Mouse (Mus musculus): Measurements from ENCODE around the gene Gm20696. TPM values are rescaled to one million over a fixed set of nuclear protein-coding genes. Genes with fewer than 3 reads are reported as not detected.
A peak's percentile ranks its signal among the peaks of the same experiment; 100 is the strongest.

The Gm20696 gene
- polyA plus RNA-seq (2015; fragmentation: Nextera tagmentation; extraction: Ambion mirVana): 2.7 and 3.0 TPM in 2 replicates

DNA sequence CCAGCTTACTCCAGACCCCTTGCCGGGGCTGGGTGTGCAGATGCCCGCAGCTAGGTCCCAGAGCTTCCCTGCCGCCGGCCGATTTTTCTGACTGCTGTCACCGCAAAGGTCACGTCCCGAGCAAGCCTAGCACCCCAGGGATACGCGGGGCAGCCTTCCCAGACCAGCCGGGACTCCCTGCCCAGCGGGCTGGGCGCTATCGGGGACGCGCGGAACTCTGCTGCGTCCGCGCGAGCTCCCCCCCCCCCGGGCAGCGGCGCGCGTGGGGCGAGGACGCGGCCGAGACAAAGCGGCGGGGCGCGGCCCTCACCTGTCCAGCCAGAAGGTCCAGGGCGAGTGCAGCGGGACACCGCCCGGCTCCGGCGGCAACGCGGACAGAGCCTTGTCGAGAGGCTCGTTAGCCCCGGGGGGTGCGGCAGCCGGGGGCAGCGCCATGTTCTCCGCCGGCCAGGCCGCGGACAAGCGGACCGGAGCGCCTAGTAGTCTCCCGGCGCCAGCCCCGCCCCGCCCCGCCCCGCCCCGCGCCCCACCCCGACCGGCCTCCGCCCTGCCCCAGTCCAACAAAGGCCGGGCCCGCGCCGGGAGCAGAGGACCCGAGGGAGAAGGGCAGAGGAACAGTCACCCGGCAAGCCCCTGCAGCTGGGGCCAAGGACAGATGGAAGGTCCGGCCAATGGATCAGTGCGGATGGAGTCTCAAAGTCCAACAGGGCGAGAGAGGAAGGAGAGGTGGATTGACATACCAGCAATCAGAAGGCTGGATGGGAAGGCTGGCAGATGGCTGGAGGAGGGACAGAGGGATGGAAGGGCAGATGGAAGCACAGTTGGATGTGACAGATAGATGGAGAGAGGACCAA lies at the start of gene Gm20696, which contains the start of gene Eif4e3:
TSS of gene Gm20696 (minus strand) at position 480 of the 854 bp plus-strand sequence.
TSS of gene Eif4e3 (minus strand) at position 454 of the 854 bp plus-strand sequence.
- H3K4me3 ChIP-seq: peak within 1 kb of the TSS; percentile 75
- under 1% methylated on average over 75 of the region's 75 CpGs for WGBS
- no peaks in the 10 kb centered on the region for H3K9me3 ChIP-seq
- peak within 1 kb of the TSS; percentile 78 for H3K27ac ChIP-seq (replicated peaks)
- peaks cover 65% of the 10 kb centered on the region for H3K4me1 ChIP-seq (replicated peaks)
- peak within 1 kb of the TSS; percentile 95 for H3K4me2 ChIP-seq
- H3K9ac ChIP-seq: peak within 1 kb of the TSS; percentile 86
- H3K27me3 ChIP-seq: peaks cover 39% of the 10 kb centered on the region
- H3K36me3 ChIP-seq: no peaks in the 10 kb centered on the region
- peak; percentile 22; the same call in 1 of the 2 replicates for ATAC-seq (ENCODE audit: low read depth)

DNA sequence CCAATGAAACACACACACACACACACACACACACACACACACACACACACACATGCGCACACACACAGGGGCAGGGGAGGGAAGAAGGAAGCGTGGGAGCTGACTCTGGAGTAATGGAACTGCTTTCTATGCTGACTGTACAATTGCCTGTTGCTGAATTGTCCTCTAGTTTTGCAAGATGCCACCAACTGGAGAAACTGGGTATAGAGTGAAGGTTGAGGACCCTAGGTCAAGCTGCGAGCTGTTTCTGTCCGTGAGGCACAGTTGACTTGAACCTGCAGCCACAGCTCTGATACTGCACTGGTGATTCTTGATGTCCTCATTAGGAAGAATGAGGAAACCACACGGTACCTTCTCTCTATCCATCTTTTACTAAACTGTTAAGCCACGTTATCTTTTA lies 49.3 kb upstream of the Gm20696 start:
- H3K4me3 ChIP-seq: no peak overlapping the region
- no peak for ATAC-seq (ENCODE audit: low read depth)
- peaks cover 21% of the 10 kb centered on the region for H3K27me3 ChIP-seq
- no peak overlapping the region for H3K4me2 ChIP-seq
- no peaks in the 10 kb centered on the region for H3K36me3 ChIP-seq
- 69% methylated on average over 5 of the region's 6 CpGs for WGBS
- no peaks in the 10 kb centered on the region for H3K9me3 ChIP-seq
- no peak overlapping the region for H3K9ac ChIP-seq
- H3K4me1 ChIP-seq (replicated peaks): no peaks in the 10 kb centered on the region
- no peak overlapping the region for H3K27ac ChIP-seq (replicated peaks)

DNA sequence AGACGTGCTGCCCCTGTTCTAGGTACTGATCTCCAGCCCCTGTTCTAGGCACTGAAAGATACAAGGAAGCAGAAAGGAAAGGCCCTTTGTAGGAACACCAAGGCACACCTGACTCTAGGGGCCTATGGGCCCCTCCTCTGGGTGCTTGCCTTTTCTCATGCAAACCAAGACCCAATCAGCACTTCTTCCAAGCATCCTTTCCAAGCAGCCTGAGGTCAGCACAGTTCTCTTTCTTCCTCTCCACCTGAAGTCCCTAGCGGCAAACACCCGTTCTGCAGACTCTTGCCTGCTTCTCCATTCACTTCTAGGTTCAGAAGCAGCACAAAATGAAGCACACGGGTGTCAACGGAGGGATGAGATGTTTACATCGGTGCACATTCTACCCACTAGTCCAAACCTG lies 48.6 kb upstream of the Gm20696 start:
- peaks cover 23% of the 10 kb centered on the region for H3K27me3 ChIP-seq
- H3K9ac ChIP-seq: no peak overlapping the region
- no peak overlapping the region for H3K4me2 ChIP-seq
- H3K4me1 ChIP-seq (replicated peaks): no peaks in the 10 kb centered on the region
- ATAC-seq (ENCODE audit: low read depth): no peak
- no peaks in the 10 kb centered on the region for H3K36me3 ChIP-seq
- H3K9me3 ChIP-seq: no peaks in the 10 kb centered on the region
- H3K27ac ChIP-seq (replicated peaks): no peak overlapping the region
- WGBS: 71% methylated on average over 6 of the region's 6 CpGs
- no peak overlapping the region for H3K4me3 ChIP-seq

DNA sequence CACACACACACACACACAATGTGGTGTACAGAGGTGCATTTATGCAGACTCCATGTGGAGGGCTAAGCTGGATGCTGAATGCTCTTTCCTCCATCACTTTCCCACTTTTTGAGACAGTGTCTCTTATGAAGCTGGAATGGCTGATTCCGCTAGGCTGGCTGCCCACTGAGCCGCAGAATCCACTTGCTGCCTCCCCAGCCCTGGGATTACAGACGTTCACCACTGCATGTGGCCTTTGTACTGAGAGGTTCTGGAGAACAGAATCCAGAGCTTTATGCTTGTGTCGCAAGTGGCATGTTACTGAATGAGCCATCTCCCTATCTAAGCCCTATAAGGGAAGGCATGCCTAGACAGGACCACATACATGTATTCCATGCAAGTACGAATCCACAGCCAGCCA lies 46.7 kb upstream of the Gm20696 start:
- Histone ChIP-seq H3K36me3 (no peaks in the 10 kb centered on the region), H3K27me3 (peaks cover 29% of the 10 kb centered on the region), H3K9ac (no peak overlapping the region), H3K4me1 (replicated peaks) (no peaks in the 10 kb centered on the region), H3K27ac (replicated peaks) (no peak overlapping the region), H3K4me2 (no peak overlapping the region), H3K4me3 (no peak overlapping the region), H3K9me3 (no peaks in the 10 kb centered on the region)
- no peak for ATAC-seq (ENCODE audit: low read depth)
- 81% methylated on average over 5 of the region's 5 CpGs for WGBS

DNA sequence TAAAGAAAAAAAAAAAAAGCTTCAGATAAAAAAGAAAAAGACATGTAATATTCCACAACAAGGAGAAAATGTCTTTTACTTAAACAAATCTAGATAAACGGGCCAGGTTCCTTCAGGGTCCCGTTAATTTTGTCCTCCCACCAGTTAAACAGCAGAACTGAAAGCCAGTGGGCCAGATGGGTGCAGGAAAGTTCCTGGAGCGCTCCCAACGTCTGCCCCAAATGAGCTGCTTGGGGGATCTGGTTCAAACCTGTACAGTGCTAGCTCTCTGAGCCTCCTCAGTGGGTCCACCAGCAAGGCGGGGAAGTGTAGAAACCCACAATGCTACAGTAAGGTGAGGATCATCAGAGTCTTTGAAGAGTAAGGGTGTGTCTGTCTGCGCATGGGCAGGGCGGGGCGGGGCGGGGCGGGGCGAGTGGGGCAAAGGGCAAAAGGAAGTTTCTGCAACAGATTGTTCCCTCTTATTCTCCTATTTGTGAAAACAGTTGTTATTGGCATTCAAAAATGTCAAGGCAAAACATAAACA lies 45.0 kb upstream of the Gm20696 start:
- H3K4me1 ChIP-seq (replicated peaks): no peaks in the 10 kb centered on the region
- H3K9me3 ChIP-seq: no peaks in the 10 kb centered on the region
- H3K4me2 ChIP-seq: no peak overlapping the region
- H3K36me3 ChIP-seq: no peaks in the 10 kb centered on the region
- no peak overlapping the region for H3K4me3 ChIP-seq
- peaks cover 32% of the 10 kb centered on the region for H3K27me3 ChIP-seq
- ATAC-seq (ENCODE audit: low read depth): no peak
- H3K27ac ChIP-seq (replicated peaks): no peak overlapping the region
- 71% methylated on average over 11 of the region's 11 CpGs for WGBS
- H3K9ac ChIP-seq: no peak overlapping the region

DNA sequence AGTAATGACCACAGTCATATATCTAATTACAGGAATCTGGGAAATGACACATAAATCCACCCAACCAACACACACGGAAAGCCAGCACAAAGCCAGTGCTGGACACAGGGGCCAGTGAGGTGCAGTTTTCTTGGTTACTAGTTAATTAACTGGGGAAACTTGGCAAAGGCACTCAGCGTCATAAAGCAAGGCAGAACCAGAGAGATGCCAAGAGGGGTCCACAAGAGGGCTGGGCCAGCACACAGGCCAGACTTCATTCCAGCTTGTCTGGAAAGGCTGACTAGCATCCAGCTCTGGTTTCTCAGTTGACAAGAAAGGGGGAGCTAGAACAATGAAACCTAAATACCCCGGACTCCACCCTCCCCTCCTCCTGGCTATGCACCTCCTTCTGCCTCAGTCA lies 33.9 kb upstream of the Gm20696 start:
- 49% methylated on average over 3 of the region's 3 CpGs for WGBS
- Histone ChIP-seq H3K4me1 (replicated peaks) (0 out of 2 replicates have a peak, but pooled peaks cover 5% of the 10 kb centered on the region), H3K9me3 (no peaks in the 10 kb centered on the region), H3K27ac (replicated peaks) (no peak overlapping the region), H3K9ac (no peak overlapping the region), H3K4me3 (no peak overlapping the region), H3K36me3 (no peaks in the 10 kb centered on the region), H3K4me2 (no peak overlapping the region), H3K27me3 (peaks cover 31% of the 10 kb centered on the region)
- peak; percentile 43; the same call in 1 of the 2 replicates for ATAC-seq (ENCODE audit: low read depth)

DNA sequence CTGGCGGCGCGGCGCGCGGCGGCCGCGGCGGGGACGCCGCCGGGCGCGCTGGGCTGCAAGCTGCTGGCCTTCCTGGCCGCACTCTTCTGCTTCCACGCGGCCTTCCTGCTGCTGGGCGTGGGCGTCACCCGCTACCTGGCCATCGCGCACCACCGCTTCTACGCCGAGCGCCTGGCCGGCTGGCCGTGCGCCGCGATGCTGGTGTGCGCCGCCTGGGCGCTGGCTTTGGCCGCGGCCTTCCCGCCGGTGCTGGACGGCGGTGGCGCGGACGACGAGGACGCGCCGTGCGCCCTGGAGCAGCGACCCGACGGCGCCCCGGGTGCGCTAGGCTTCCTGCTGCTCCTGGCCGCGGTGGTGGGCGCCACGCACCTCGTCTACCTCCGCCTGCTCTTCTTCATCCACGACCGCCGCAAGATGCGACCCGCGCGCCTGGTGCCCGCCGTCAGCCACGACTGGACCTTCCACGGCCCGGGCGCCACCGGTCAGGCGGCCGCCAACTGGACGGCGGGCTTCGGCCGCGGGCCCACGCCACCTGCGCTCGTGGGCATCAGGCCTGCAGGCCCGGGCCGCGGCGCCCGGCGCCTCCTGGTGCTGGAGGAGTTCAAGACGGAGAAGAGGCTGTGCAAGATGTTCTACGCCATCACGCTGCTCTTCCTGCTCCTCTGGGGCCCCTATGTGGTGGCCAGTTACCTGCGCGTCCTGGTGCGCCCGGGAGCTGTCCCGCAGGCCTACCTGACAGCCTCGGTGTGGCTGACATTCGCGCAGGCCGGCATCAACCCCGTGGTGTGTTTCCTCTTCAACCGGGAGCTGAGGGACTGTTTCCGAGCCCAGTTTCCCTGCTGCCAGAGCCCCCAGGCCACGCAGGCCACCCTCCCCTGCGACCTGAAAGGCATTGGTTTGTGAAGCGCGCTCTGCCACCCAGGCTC lies 26.6 kb upstream of the Gm20696 start:
- Histone ChIP-seq H3K4me3 (peak overlapping the region; percentile 74), H3K36me3 (no peaks in the 10 kb centered on the region), H3K4me2 (peak overlapping the region; percentile 82), H3K27ac (replicated peaks) (peak overlapping the region; percentile 92), H3K27me3 (peaks cover 89% of the 10 kb centered on the region), H3K9ac (peak overlapping the region; percentile 93), H3K4me1 (replicated peaks) (peaks cover 30% of the 10 kb centered on the region), H3K9me3 (no peaks in the 10 kb centered on the region)
- 1% methylated on average over 86 of the region's 110 CpGs for WGBS
- peak; percentile 36 for ATAC-seq (ENCODE audit: low read depth)

DNA sequence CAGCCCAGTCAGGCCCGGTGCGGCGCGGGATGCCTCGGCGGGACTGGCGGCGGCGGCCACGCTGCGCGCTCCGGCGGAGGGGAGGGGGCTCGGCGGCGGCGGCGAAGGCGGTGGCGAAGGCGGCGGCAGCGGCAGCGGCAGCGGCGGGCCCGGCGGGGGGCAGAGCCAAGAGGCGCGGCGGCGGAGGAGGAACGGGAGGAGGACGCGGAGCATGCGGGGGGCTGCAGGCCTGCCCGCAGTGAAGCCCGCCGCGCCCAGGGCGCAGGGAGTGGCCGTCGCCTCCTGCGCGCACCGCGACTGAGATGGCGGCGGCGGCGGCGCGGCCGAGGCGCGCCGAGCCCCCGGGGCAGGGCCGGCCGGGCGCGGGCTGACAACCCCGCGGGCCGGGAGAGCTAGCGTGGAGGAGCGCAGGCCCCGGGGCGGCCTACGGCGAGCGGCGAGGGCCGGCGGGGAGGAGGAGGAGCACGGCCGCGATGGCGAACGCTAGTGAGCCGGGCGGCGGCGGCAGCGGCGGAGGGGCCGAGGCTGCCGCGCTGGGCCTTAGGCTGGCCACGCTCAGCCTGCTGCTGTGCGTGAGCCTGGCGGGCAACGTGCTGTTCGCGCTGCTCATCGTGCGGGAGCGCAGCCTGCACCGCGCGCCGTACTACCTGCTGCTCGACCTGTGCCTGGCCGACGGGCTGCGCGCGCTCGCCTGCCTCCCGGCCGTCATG lies 25.8 kb upstream of the Gm20696 start, which contains the start of gene Gpr27:
TSS of gene Gpr27 (plus strand) at position 474 of the 710 bp plus-strand sequence.
- H3K27me3 ChIP-seq: peaks cover 83% of the 10 kb centered on the region
- peak within 1 kb of the TSS; percentile 92 for H3K27ac ChIP-seq (replicated peaks)
- H3K9ac ChIP-seq: peak within 1 kb of the TSS; percentile 93
- peak within 1 kb of the TSS; percentile 82 for H3K4me2 ChIP-seq
- H3K9me3 ChIP-seq: no peaks in the 10 kb centered on the region
- no peaks in the 10 kb centered on the region for H3K36me3 ChIP-seq
- under 1% methylated on average over 90 of the region's 112 CpGs for WGBS
- peak within 1 kb of the TSS; percentile 74 for H3K4me3 ChIP-seq
- ATAC-seq (ENCODE audit: low read depth): peak; percentile 88
- H3K4me1 ChIP-seq (replicated peaks): peaks cover 30% of the 10 kb centered on the region

DNA sequence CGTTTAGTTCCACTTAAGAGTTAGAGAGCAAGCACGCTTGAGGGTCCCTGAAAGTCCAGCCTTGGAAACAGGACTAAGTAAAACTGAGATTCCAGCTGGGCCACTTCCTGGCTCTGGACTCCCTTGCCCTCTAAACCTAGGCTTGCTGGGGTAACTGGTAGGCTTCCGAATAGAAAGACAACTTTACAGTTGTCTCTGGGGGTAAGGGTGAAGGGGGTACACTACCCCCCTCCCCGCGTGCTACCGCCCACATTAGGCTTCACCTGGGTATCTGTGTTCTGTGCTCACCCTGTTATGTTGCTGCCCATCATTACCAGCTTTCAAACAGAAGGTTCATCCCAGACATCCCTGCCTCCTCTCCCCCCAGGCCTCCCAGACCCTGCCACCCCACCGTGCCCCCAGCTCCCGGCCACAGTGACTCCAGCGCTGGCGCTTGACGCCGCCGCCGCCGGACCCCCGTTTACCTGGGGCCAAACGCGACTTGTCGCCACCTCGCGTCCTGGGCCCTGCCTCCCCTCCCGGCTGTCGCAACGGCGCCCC lies 25.1 kb upstream of the Gm20696 start:
- WGBS: 6% methylated on average over 25 of the region's 25 CpGs
- no peaks in the 10 kb centered on the region for H3K36me3 ChIP-seq
- ATAC-seq (ENCODE audit: low read depth): peak; percentile 23
- peaks cover 30% of the 10 kb centered on the region for H3K4me1 ChIP-seq (replicated peaks)
- peak overlapping the region; percentile 82 for H3K4me2 ChIP-seq
- peak overlapping the region; percentile 74 for H3K4me3 ChIP-seq
- H3K9ac ChIP-seq: peak overlapping the region; percentile 93
- peaks cover 80% of the 10 kb centered on the region for H3K27me3 ChIP-seq
- H3K9me3 ChIP-seq: no peaks in the 10 kb centered on the region
- peak overlapping the region; percentile 92 for H3K27ac ChIP-seq (replicated peaks)

DNA sequence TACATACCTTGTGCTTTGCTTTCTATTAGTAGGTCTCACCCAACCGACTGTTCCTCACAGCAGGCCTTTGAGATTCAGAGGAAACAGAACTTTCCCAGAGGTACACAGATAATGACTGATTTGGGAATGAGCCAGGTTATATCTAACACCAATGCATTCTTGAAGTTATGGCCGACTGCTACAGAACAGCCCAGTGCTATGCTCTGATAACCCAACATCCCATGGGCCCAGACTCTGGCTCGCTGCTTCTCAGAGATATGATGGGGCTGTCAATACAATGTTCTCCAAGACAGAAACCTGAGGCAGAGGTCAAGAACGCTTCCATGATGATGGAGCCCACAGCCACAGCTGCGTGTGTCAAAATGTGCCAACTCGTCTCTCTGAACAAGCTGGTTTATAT lies 21.9 kb upstream of the Gm20696 start:
- 81% methylated on average over 6 of the region's 6 CpGs for WGBS
- H3K4me3 ChIP-seq: no peak overlapping the region
- no peak overlapping the region for H3K27ac ChIP-seq (replicated peaks)
- 0 out of 2 replicates have a peak, but pooled peaks cover 2% of the 10 kb centered on the region for H3K9me3 ChIP-seq
- H3K4me2 ChIP-seq: no peak overlapping the region
- H3K27me3 ChIP-seq: peaks cover 50% of the 10 kb centered on the region
- ATAC-seq (ENCODE audit: low read depth): no peak
- no peaks in the 10 kb centered on the region for H3K36me3 ChIP-seq
- peaks cover 14% of the 10 kb centered on the region for H3K4me1 ChIP-seq (replicated peaks)
- H3K9ac ChIP-seq: no peak overlapping the region

DNA sequence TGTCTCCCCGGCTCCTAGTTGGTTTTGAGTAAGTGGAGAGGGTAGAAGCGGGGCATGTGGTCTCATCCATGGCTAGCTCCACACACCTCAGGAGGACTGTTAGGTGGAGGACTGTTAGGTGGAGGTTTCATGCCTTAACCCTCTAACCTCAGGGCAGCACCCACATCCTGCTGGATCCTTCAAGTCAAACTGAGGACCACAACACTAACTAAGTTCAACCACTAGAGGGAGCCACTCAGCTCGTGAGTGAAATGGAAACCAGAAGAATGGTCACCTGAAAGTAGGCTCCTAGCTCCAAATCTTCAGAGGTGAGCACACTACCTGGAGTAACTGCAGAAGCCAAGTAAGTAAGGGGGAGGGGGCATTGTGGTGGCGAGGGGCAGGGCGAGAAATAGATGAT lies 18.3 kb upstream of the Gm20696 start:
- no peaks in the 10 kb centered on the region for H3K4me1 ChIP-seq (replicated peaks)
- no peak for ATAC-seq (ENCODE audit: low read depth)
- no peak overlapping the region for H3K9ac ChIP-seq
- H3K4me3 ChIP-seq: no peak overlapping the region
- H3K4me2 ChIP-seq: no peak overlapping the region
- WGBS: 57% methylated on average over 5 of the region's 5 CpGs
- peaks cover 17% of the 10 kb centered on the region for H3K27me3 ChIP-seq
- no peaks in the 10 kb centered on the region for H3K36me3 ChIP-seq
- H3K27ac ChIP-seq (replicated peaks): no peak overlapping the region
- H3K9me3 ChIP-seq: 0 out of 2 replicates have a peak, but pooled peaks cover 2% of the 10 kb centered on the region
